Mouse (Mus musculus): ENCODE results near the gene Exosc3.

The Exosc3 gene

DNA sequence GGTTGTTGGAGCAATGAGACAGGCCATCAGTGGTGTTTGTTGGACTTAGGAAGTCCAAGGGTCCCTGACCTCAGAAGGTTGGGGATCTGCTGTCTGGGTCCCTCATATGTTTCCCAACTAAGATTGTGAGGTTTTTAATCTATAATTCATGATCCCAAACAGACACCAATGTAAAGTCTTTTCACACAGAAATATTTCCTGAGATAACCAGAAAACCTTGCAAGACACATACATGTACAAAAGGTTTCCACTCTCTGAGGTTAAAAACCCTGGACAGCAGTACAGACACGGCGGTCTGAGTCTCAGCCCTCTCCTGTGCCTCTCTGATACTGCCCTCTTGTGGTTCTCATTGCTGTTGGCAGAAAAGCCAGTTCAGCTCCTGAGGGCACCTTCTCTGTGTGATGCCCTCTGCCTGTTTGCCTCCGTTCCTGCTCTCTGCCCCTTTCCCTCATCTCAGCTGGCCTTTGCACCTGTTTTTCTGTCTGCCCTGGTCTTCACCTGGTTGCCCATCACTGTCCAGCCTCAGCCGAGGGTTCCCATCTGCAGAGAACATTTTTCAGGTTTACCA is 62.5 kb downstream of the Exosc3 start:
- DNase-seq = peak in 1 of 2 experiments; percentile 33

DNA sequence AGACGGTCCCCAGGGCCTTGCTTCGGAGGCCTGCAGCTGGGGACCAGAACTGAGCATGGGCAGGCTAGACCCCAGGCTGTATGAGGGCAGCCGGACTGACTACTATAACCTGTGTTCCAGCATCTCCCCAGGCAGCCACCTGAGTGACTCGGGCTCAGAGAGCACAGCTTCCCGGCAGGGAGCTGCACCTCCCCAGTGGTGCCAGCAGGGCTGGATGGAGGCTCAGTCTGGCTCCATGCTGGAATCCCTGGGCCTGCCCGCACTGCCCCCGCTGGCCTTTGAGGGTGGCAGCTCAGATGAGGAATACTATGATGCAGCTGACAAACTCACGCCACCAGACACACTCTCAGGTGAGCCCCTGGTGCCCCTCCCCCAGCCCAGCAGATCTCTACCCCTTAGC is 63.2 kb downstream of the Exosc3 start:
- no peak for DNase-seq

DNA sequence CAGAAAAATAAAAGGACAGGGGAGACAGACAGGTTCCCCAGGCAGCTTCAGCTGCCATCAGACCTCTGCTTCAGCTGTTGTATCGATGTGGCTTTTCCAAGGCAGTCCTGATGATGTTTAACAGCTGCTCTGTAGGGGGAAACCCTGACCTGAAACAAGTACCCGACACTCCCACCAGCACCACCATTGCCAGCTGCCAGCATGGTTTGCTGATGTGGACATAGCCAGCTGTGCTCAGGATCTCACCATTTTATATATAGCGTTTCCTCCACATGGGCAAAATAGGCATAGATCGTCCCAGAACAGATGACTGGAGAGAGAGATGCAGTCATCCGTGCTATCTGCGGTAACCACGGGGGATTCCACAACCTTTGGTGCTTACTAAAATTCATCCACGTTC is 66.8 kb downstream of the Exosc3 start:
- DNase-seq = no peak

DNA sequence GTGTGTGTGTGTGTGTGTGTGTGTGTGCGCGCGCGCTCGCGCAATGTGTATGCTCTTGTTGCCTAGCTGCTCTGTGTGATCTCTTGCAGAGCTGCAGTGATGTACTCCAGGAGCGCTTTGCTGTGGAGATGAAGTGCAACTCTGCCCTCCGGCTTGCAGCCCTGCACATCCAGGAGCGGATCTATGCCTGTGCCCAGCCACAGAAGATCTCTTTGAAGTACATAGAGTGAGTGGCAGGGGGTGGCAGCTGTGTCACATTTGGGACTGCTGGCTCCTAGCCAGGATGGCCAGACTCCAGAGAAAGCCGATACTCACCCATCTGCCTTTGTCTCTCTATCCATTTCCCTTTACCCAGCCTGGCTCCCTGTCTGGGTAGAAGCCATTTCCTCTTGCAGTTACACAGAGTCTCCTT is 71.5 kb downstream of the Exosc3 start:
- DNase-seq = no peak

DNA sequence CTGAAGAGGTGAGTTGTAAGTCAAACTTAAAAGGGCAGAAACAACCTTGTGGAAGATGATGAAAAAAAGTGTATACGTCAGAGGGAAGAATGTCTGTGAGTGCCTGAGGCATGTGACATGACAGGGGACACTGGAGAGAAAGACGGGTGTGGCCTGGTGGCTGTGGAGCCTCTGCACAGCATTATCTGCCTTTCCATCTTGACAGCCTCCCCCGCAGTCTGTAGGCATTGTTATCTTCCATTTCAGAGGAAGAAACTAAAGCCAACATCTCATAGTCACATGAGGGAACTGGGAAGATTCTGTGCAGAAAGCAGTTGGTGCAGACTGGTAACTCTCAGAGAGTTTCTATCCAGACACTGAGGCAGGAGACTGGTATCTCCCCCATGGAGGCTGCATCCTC is 74.6 kb downstream of the Exosc3 start:
- no peak for DNase-seq
